19 mouse cellular contexts compared by ENCODE assay signal in the genomic region with DNA sequence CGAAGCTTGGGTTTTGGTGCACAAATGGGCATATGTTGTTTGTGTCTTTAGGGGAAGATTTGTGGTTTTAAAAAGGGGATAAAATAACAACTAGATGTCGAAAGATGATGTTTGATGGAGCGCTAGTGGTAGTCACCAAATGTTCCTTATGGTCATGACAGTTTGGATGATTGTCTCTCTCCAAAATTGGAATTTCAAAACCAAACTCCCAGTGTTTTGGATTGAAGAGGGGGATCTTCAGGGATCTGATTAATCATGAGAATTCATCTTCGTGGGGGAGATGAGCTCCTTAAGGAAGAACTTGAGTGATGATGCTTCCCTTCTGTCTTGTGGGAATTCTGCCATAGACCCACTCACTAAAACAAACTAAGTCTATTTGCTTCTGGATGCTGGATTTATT.
"Had no signal": no experiment of that assay in that cellular context is flagged by ENCODE, and none has a peak within 500 bp of the region (broad histone marks: within the 10 kb centered on the region; RNA-seq: fewer than 3 reads in every experiment).

No protein-coding gene starts in this region.

- H3K9ac ChIP-seq: limb, embryonic 12.5 days; liver, embryonic 13.5 days; liver, postnatal 0 days; midbrain, embryonic 15.5 days; neural tube, embryonic 12.5 days had no signal

- H3K27ac ChIP-seq: kidney, postnatal 0 days; limb, embryonic 12.5 days; liver, embryonic 13.5 days; macrophage; midbrain, embryonic 15.5 days; neural tube, embryonic 12.5 days had no signal

- H3K9me3 ChIP-seq: limb, embryonic 12.5 days; liver, embryonic 13.5 days; megakaryocyte, embryonic 14.5 days; midbrain, embryonic 15.5 days; neural tube, embryonic 12.5 days had no signal

- DNase-seq: kidney, adult 11 months; kidney, adult 9 months; kidney, postnatal 36 days; liver; liver, embryonic 13.5 days; liver, postnatal 0 days; retina, postnatal 1 day; right cerebral cortex, postnatal 4 days; spleen, adult 18-20 months; thymus, adult 2 months; thymus, postnatal 25 days had no signal

- H3K4me1 ChIP-seq: limb, embryonic 12.5 days; liver, embryonic 13.5 days; megakaryocyte, embryonic 14.5 days; midbrain, embryonic 15.5 days; neural tube, embryonic 12.5 days had no signal

- H3K4me3 ChIP-seq: limb, embryonic 12.5 days; liver, embryonic 13.5 days; megakaryocyte, embryonic 14.5 days; midbrain, embryonic 15.5 days; neural tube, embryonic 12.5 days had no signal

- H3K27me3 ChIP-seq: limb, embryonic 12.5 days; liver, embryonic 13.5 days; megakaryocyte, embryonic 14.5 days; midbrain, embryonic 15.5 days; neural tube, embryonic 12.5 days had no signal

- H3K4me2 ChIP-seq: limb, embryonic 12.5 days; liver, embryonic 13.5 days; midbrain, embryonic 11.5 days; midbrain, embryonic 15.5 days; neural tube, embryonic 12.5 days had no signal

- ATAC-seq: liver, postnatal 0 days; lung, postnatal 0 days; midbrain, embryonic 15.5 days had no signal

- H3K36me3 ChIP-seq: limb, embryonic 12.5 days; liver, embryonic 13.5 days; midbrain, embryonic 15.5 days; neural tube, embryonic 12.5 days had no signal
